Mouse (Mus musculus) lung, adult 2 months (tissue): ENCODE results near the gene Clpsl2.

Experiments
- CTCF ChIP-seq: fragments of 200-500 bp; IDR thresholded peaks from 2 replicates; pipeline ENCODE4 v1.5.1; 2011; ENCODE audit warnings: mild to moderate bottlenecking, low read length, control low read depth; ENCODE audit not compliant: insufficient read depth
- POLR2A ChIP-seq: fragments of 200-500 bp; IDR thresholded peaks from 2 replicates; pipeline ENCODE4 v1.6.1; 2011; ENCODE audit warnings: low read depth, mild to moderate bottlenecking, control low read depth, low read length, borderline replicate concordance; ENCODE audit errors: extremely low read depth

GRCm38 (mm10) chr17:28593965-28594364 is 44.8 kb downstream of the Clpsl2 start:
- TF ChIP-seq CTCF (no peak), POLR2A (no peak)
